Mouse (Mus musculus): ENCODE results near the gene Tubb5.

DNA sequence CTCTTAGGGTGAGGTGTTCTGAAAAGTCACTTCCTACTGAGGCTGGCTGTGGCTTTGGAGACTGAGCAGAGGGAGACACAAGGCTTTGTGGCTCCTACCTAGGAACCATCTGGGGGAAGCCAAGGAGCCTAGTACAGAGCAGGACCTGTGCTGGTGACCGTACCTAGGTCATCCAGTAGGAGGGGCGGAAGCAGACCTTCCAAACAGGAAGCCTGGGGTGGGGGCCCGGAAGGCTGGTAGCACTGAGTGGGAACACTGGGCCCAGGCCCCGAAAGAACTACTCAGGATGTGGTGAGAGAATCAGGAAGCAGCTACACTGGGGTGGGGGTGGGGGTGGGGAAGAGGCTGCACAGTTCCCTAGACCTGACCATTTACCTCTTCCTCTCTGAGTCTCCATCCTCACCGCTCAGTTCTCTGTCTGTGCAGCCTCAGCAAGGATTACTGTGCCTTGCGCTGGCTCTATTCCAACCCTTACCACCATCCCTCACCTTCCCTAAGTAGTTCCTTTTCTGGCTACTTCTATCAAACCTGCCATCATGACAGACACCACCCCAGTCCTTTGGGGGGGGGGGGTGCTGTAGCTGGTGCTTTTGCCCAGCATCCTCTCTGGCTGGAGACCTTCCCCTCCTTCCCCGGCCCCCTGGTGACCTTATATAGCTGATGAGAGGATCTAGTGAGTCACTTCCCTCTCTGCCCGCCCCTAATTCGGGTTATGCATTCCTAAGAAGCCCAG, 32.2 kb upstream of the Tubb5 start:
- 0 out of 2 replicates have a peak, but pooled peaks have one; percentile 22 for TF ChIP-seq CTCF (IDR thresholded peaks at IDR 0.05; ENCODE audit: low read depth)
- TF ChIP-seq EP300 (IDR thresholded peaks at IDR 0.05; ENCODE audit: low read depth), result no peak

All from liver, postnatal 0 days (tissue).